Comparison of ENCODE assay signal across 8 mouse cellular contexts in the genomic region with DNA sequence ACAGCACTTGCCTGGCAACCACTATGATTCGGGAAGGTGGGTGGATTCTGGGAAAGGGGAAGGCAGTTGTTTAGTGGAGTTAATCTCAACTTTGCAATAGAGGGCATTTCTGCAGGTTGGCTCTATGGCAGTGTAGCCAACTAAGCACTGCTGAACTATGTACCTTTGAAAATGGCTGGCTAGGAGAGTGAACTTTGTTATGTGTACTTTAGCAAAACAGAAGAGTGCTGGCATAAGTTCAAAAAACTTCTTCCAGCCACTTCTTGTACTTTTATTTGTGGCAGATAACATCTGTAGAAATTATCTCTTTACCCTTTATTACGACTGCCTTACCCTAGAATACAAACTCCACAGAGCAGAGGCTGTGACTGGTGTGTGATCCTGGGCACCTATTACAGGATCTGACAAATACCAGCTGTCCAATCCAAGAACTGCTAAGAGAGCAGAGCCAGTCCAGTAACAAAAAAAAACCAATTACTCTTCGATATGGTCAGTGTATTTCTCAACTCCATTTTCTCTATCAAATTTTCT. TPM values are rescaled to one million over a fixed set of nuclear protein-coding genes. Genes with fewer than 3 reads are reported as not detected.
DNase-seq lines count a peak whose midpoint lies in the region; ATAC-seq and TF ChIP-seq lines count a peak whose summit lies in the region.

No protein-coding gene starts in this region.

- peak overlapping the region; percentile 68; the same call in 1 of the 2 replicates for H3K4me2 ChIP-seq in lung, postnatal 0 days (replicated peaks; ENCODE audit: low read depth, low read length)
- peak overlapping the region; percentile 50 for H3K4me2 ChIP-seq in forebrain, embryonic 14.5 days (ENCODE audit: low read length)
- H3K4me2 ChIP-seq in limb, embryonic 13.5 days (replicated peaks), result peak overlapping the region; percentile 67
- H3K4me2 ChIP-seq in stomach, embryonic 15.5 days, result peak overlapping the region; percentile 78

- WGBS in lung, postnatal 0 days, result 40% methylated on average over 3 of the region's 3 CpGs
- WGBS in forebrain, embryonic 14.5 days, result 66% methylated on average over 3 of the region's 3 CpGs
- WGBS in limb, embryonic 13.5 days, result 59% methylated on average over 3 of the region's 3 CpGs
- 32% methylated on average over 3 of the region's 3 CpGs for WGBS in stomach, embryonic 15.5 days

- no peak overlapping the region for H3K27ac ChIP-seq in lung, postnatal 0 days (ENCODE audit: low read length)
- H3K27ac ChIP-seq in forebrain, embryonic 14.5 days (ENCODE audit: low read depth, low read length), result no peak overlapping the region
- H3K27ac ChIP-seq in limb, embryonic 13.5 days, result no peak overlapping the region
- peak overlapping the region; percentile 86 for H3K27ac ChIP-seq in stomach, embryonic 15.5 days

- H3K4me1 ChIP-seq in lung, postnatal 0 days (ENCODE audit: insufficient read depth, low read depth, low read length), result no peaks in the 10 kb centered on the region; the same call in 1 of the 2 replicates
- H3K4me1 ChIP-seq in forebrain, embryonic 14.5 days (ENCODE audit: control insufficient read depth, insufficient read depth, low read length), result peaks cover 4% of the 10 kb centered on the region; the same call in 1 of the 2 replicates
- H3K4me1 ChIP-seq in limb, embryonic 13.5 days, result 0 out of 2 replicates have a peak, but pooled peaks cover 10% of the 10 kb centered on the region
- peaks cover 4% of the 10 kb centered on the region; the same call in 1 of the 2 replicates for H3K4me1 ChIP-seq in stomach, embryonic 15.5 days

- no peaks in the 10 kb centered on the region for H3K27me3 ChIP-seq in lung, postnatal 0 days (replicated peaks; ENCODE audit: insufficient read depth, low read length)
- no peaks in the 10 kb centered on the region for H3K27me3 ChIP-seq in forebrain, embryonic 14.5 days (replicated peaks; ENCODE audit: control insufficient read depth, insufficient read depth, low read length)
- no peaks in the 10 kb centered on the region for H3K27me3 ChIP-seq in limb, embryonic 13.5 days
- H3K27me3 ChIP-seq in stomach, embryonic 15.5 days (replicated peaks), result no peaks in the 10 kb centered on the region

- H3K4me3 ChIP-seq in lung, postnatal 0 days (ENCODE audit: low read depth, low read length), result 0 out of 2 replicates have a peak overlapping the region, but pooled peaks have one; percentile 55
- no peak overlapping the region for H3K4me3 ChIP-seq in forebrain, embryonic 14.5 days (ENCODE audit: low read depth, low read length)
- H3K4me3 ChIP-seq in limb, embryonic 13.5 days, result peak overlapping the region; percentile 69; the same call in 1 of the 2 replicates
- H3K4me3 ChIP-seq in stomach, embryonic 15.5 days (replicated peaks), result peak overlapping the region; percentile 71

- ATAC-seq in lung, postnatal 0 days, result no peak
- no peak for ATAC-seq in forebrain, embryonic 14.5 days
- ATAC-seq in limb, embryonic 13.5 days (ENCODE audit: low FRiP score, low read depth), result no peak
- ATAC-seq in stomach, embryonic 15.5 days (ENCODE audit: insufficient read depth, low FRiP score, low read depth), result no peak

- TF ChIP-seq CTCF in lung, postnatal 0 days (IDR thresholded peaks at IDR 0.05), result no peak

- no peak for TF ChIP-seq EP300 in lung, postnatal 0 days (IDR thresholded peaks at IDR 0.05)

- no peaks in the 10 kb centered on the region for H3K9me3 ChIP-seq in lung, postnatal 0 days (ENCODE audit: low read length)
- H3K9me3 ChIP-seq in forebrain, embryonic 14.5 days (replicated peaks; ENCODE audit: control insufficient read depth, low read length), result no peaks in the 10 kb centered on the region
- H3K9me3 ChIP-seq in limb, embryonic 13.5 days, result no peaks in the 10 kb centered on the region
- no peaks in the 10 kb centered on the region for H3K9me3 ChIP-seq in stomach, embryonic 15.5 days

- DNase-seq in lung, postnatal 0 days (ENCODE audit: low spot score), result no peak
- DNase-seq in lung, postnatal 14 days, result no peak
- DNase-seq in forebrain, embryonic 14.5 days (ENCODE audit: low spot score), result peak; percentile 4
- DNase-seq in cerebellum, postnatal 36 days, result no peak
- no peak for DNase-seq in cerebellum, adult 8-10 months
- no peak for DNase-seq in thymus, postnatal 36 days

- H3K36me3 ChIP-seq in lung, postnatal 0 days (ENCODE audit: insufficient read depth, low read length), result no peaks in the 10 kb centered on the region
- H3K36me3 ChIP-seq in forebrain, embryonic 14.5 days (ENCODE audit: control insufficient read depth, insufficient read depth, low read length), result peaks cover 5% of the 10 kb centered on the region
- H3K36me3 ChIP-seq in limb, embryonic 13.5 days, result peaks cover 7% of the 10 kb centered on the region
- H3K36me3 ChIP-seq in stomach, embryonic 15.5 days, result no peaks in the 10 kb centered on the region; the same call in 1 of the 2 replicates

- H3K9ac ChIP-seq in lung, postnatal 0 days (replicated peaks; ENCODE audit: low read depth), result no peak overlapping the region
- peak overlapping the region; percentile 80 for H3K9ac ChIP-seq in forebrain, embryonic 14.5 days (ENCODE audit: low read length)
- H3K9ac ChIP-seq in limb, embryonic 13.5 days, result no peak overlapping the region
- no peak overlapping the region for H3K9ac ChIP-seq in stomach, embryonic 15.5 days

RNA-seq across cellular contexts. Expression of gene Ebpl, which starts 0.8 kb away (rescaled TPM):
- polyA plus RNA-seq in lung, postnatal 0 days (2015; fragmentation: Nextera tagmentation; extraction: Ambion mirVana), result 2.9 and 3.6 TPM in 2 replicates
- polyA plus RNA-seq in forebrain, embryonic 14.5 days (2014; fragmentation: Nextera tagmentation; extraction: Ambion mirVana), result 10.0 and 10.5 TPM in 2 replicates
- polyA plus RNA-seq in limb, embryonic 13.5 days (2015; fragmentation: Nextera tagmentation; extraction: Ambion mirVana), result 13.0 and 14.7 TPM in 2 replicates
- polyA plus RNA-seq in stomach, embryonic 15.5 days (2015; fragmentation: Nextera tagmentation; extraction: Ambion mirVana), result 8.6 and 8.8 TPM in 2 replicates

RNA-seq across cellular contexts. Expression of gene Arl11, which starts 51.5 kb away (rescaled TPM):
- polyA plus RNA-seq in lung, postnatal 0 days (2015; fragmentation: Nextera tagmentation; extraction: Ambion mirVana), result 4.6 and 5.0 TPM in 2 replicates
- polyA plus RNA-seq in forebrain, embryonic 14.5 days (2014; fragmentation: Nextera tagmentation; extraction: Ambion mirVana), result 0.56 and 0.72 TPM in 2 replicates
- 0.45 and 0.93 TPM in 2 replicates for polyA plus RNA-seq in limb, embryonic 13.5 days (2015; fragmentation: Nextera tagmentation; extraction: Ambion mirVana)
- polyA plus RNA-seq in stomach, embryonic 15.5 days (2015; fragmentation: Nextera tagmentation; extraction: Ambion mirVana), result 1.0 and 1.2 TPM in 2 replicates
